Mouse (Mus musculus): ENCODE measurements at regions not wholly inside any gene's neighbourhood (a gene's known extent, or its start where the extent isn't known, plus 50 kb on each side); places are given as distances from the start of the nearest gene placed in this dataset.

DNA sequence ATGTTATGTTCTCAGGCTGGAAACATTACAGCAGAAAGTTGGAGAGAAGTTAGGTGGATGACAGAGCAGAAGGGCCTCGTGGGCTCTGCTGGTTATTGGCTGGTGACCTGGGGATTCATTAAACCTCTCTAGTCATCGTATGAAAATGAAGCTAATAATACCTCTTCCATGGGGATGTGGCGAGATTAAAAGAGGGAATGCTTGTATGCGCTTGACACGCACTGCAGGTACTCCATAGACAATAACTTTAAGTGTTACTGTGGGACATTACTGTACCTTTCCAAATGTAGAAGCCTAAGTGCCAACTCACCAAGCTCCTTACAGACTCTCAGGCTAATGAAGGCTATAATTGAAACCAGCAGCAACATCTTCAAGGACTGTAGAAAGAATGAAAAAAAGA is 303.1 kb downstream of the Fam198b start:
- no peak for TF ChIP-seq GATA1 (IDR thresholded peaks at IDR 0.05; ENCODE audit: low read length)

GRCm38 (mm10) chr3:80200904-80201303 is 316.6 kb downstream of the Fam198b start:
- no peak for TF ChIP-seq GATA1 (IDR thresholded peaks at IDR 0.05; ENCODE audit: low read length)

GRCm38 (mm10) chr3:80204821-80205220 is 320.5 kb downstream of the Fam198b start:
- TF ChIP-seq GATA1 (IDR thresholded peaks at IDR 0.05; ENCODE audit: low read length): no peak

DNA sequence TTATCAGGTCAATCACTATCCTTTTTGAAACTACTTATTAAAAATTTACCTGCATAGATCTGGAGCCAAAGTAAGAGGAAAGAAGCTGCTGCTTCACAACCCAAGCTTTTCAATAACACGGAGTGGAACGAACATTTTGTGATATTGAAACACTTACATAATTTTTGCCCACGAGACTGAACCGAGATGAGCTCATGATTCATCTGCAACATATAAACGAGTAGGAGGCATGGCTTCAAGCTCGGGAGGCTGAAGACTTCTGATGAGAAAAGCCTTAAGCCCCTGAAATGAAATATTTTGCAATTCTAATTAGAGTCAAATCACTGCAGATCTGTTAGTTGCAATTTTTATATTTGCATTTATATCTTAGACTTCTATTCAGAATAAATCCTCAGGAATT is 321.0 kb downstream of the Fam198b start:
- no peak for TF ChIP-seq GATA1 (IDR thresholded peaks at IDR 0.05; ENCODE audit: low read length)

GRCm38 (mm10) chr3:80207022-80207421 is 322.7 kb downstream of the Fam198b start:
- TF ChIP-seq GATA1 (IDR thresholded peaks at IDR 0.05; ENCODE audit: low read length): no peak

DNA sequence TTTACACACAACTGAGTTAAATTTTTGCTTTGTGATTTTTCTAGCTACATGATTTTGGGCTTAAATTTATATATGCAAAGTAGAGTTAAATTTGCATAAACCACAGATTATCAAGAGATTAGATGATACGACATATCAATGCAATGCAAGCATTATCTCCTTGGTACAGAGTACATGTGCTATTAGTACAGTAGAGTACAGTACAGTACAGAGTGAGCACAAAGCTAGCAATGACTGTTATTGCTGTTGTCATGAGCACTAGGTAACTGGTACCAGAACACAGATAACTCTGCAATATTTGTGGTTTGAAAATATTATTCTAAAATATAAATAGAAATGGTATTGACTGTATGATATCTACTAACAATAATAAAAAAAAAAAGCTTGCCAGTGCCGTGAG is 323.7 kb downstream of the Fam198b start:
- no peak for TF ChIP-seq GATA1 (IDR thresholded peaks at IDR 0.05; ENCODE audit: low read length)

DNA sequence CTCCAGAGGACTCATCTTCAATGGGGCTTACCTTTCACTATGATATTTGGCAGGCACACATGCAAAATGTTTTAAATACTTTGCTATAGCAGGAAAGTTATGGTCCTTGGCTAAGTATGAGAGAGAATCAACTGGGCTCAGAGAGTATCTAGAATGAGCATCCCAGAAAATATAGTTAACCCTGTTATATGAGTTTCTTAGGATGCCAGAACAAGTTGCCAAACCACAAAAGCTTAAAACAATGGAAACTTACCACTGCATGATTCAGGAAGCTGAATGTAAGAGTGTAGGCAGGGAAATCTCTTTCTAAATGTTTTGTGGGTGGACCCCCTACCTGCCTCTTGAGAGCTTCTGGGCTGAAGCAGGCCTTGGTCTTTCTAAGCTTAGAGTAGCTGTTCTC is 325.3 kb downstream of the Fam198b start:
- no peak for TF ChIP-seq GATA1 (IDR thresholded peaks at IDR 0.05; ENCODE audit: low read length)

DNA sequence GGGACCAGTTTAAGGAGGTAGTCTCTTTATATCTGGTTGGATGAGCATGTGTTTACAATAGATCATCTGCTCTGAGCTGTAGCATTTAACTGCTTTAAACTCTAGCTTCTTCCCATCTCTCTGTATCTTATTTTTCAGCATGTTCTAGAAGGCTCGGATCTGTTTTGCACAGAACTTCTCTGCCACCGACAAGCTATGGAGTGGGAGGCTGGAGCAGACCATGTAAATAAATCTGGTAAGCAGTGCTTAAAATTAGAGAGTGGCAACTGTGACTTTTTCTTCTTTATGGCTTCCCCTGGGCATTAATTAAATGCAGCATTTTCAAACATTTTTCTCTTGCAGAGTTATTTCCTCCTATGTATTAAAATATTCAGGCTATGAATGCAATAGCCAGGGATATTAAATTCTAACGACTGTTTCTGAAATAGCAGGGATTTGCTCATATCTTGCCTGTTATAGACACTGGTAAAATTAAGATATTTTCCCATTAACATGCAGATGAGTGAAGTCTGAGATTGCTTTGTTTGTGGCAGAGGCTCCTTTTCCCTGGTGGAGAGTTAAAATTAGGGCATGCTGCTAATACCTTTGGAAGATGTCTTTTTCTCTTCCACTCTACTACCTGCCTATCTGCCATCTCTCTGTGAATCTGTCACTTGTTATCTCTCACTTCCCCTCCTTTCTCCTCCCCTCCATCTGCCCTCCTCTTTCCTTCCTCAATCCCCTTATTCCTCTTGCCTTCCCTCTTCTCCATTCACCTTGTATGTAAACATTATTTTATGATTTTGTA is 327.2 kb downstream of the Fam198b start:
- TF ChIP-seq GATA1 (IDR thresholded peaks at IDR 0.05; ENCODE audit: low read length): no peak

GRCm38 (mm10) chr3:80248611-80249010 is 364.3 kb downstream of the Fam198b start:
- no peak for TF ChIP-seq GATA1 (IDR thresholded peaks at IDR 0.05; ENCODE audit: low read length)

DNA sequence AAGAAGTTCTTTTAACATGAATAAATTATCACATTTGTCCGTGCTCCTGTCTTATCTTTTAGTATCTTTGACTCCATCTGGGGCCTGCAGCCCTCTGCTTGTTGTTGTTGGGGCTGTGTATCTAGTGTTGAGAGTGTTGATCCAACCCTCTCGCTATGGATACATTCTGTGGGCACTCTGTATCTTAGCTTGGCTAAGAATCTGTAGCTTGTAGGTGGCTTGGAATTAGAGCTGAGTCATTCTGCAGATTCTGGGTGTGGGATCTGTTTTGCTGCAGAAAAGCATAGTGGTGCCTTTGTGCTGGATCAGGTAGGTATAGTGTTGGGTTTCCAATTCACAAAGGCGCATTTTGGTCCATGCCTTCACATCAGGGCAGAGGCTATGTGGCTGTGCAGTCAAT is 365.6 kb downstream of the Fam198b start:
- no peak for TF ChIP-seq GATA1 (IDR thresholded peaks at IDR 0.05; ENCODE audit: low read length)

DNA sequence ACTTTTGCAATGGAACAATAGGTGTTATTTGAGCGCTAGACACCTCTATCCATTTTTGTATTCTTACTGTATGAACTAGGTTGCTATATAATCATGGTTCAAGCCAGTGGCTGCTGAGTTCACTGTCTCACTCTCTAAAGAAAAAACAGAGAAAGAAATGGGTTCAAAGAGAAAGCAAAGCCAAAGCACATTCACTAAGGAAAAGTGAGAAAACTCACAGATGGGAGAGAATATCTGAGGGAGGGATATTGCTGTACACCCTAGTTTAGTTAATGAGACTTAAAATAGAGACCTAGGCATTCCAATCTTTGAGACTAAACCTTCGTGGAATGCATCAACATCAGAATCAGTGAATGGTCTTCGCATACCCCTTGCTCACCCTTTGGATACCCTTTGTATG is 371.0 kb downstream of the Fam198b start:
- TF ChIP-seq GATA1 (IDR thresholded peaks at IDR 0.05; ENCODE audit: low read length): no peak

GRCm38 (mm10) chr3:80256383-80256782 is 372.1 kb downstream of the Fam198b start:
- TF ChIP-seq GATA1 (IDR thresholded peaks at IDR 0.05; ENCODE audit: low read length): no peak

DNA sequence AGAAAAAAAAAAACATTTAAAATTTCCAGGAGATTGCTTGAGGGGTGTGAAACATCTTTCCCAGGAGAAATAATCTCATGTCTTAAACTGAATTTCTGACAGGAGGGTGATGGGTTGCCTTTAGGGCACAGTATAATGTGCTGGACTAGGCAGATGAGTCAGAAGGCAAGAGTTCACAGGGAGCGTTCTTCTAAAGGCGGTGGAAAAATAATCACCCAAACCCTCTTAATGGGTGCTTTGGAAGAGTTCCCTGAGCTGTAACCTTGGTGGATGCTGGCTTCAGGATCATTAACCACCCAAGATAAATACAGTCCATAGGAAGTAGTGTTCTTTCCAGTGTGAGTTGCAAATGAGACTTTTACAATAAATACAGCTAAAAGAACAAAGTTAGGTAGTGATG is 378.8 kb downstream of the Fam198b start:
- no peak for TF ChIP-seq GATA1 (IDR thresholded peaks at IDR 0.05; ENCODE audit: low read length)

DNA sequence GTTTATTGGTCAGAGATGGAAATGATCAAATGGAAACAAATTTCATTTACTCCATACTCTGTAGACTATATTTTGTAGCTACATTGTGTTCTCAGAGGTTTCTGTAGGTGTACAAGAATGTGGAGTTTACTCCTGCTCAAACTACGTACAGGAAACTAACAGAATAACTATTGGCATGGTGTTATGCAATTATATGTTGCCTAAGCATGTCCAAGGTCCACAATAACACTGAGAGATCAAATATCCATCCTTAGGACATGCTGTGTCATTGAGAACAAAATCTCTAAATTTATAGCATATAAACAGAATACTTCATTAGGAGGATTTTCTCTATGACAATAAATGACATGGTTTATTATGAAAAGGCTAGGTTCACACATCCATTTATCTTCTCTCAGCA is 400.3 kb downstream of the Fam198b start:
- TF ChIP-seq GATA1 (IDR thresholded peaks at IDR 0.05; ENCODE audit: low read length): no peak

- no peak for TF ChIP-seq GATA1 (IDR thresholded peaks at IDR 0.05; ENCODE audit: low read length)
These were observed 400.9 kb downstream of the Fam198b start for GRCm38 (mm10) chr3:80285246-80285645.

GRCm38 (mm10) chr3:80293485-80293884 is 409.2 kb downstream of the Fam198b start:
- no peak for TF ChIP-seq GATA1 (IDR thresholded peaks at IDR 0.05; ENCODE audit: low read length)

DNA sequence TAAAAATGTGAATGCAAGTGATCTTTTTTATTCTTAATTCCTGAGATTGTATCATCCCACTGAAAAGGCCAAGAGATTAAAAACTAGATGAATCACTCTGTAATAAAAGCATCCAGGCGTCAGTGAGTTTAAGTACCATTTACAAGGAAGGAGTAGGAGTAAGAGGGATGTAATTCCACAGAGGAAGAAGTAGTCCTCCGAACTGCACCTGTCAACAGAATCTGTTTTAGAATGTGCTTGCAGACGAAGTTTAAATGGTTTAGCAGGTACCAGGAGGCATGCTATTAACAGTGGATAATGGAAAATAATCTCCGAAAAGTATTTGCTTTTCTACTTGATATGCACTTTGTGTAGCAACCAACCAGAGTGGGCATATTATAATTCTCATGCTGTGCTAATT is 423.3 kb downstream of the Fam198b start:
- TF ChIP-seq GATA1 (IDR thresholded peaks at IDR 0.05; ENCODE audit: low read length): no peak

DNA sequence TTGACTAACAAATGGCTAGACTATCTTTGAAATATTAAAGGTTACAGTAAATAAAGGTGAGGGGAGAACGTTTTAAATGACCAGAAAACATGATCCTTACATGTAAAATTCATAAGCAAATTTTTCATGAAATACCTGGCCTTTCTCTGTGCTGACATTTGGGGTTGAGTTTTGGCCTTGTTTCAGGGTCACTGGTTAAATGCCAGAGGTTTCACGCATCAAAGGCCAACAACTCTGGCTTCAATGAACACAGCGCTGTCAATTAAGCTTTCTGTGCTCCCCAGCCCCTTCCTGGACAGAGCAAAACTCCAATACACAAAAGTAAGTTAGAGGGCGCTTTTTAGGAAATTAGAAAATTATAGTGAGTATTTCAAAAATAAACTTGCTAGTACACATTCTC is 425.6 kb downstream of the Fam198b start:
- no peak for TF ChIP-seq GATA1 (IDR thresholded peaks at IDR 0.05; ENCODE audit: low read length)
